10 mouse cellular contexts compared by ENCODE assay signal in genomic region chr15:8706178-8706577, GRCm38 (mm10). TPM values are rescaled to one million over a fixed set of nuclear protein-coding genes. Genes with fewer than 3 reads are reported as not detected.
DNase-seq lines count a peak whose midpoint lies in the region; ATAC-seq lines count a peak whose summit lies in the region.
"Had no signal": no experiment of that assay in that cellular context is flagged by ENCODE, and none has a peak within 500 bp of the region (broad histone marks: within the 10 kb centered on the region; RNA-seq: fewer than 3 reads in every experiment).

No protein-coding gene starts in this region.

- ATAC-seq in midbrain, embryonic 14.5 days (ENCODE audit: low FRiP score, low TSS enrichment) = no peak
- no peak for ATAC-seq in midbrain, embryonic 13.5 days

- no peaks in the 10 kb centered on the region for H3K27me3 ChIP-seq in midbrain, embryonic 14.5 days (ENCODE audit: control insufficient read depth, insufficient read depth, low read length)
- 0 out of 2 replicates have a peak, but pooled peaks cover 11% of the 10 kb centered on the region for H3K27me3 ChIP-seq in midbrain, embryonic 13.5 days

- peak; percentile 31 for DNase-seq in adrenal gland, postnatal 10 days
- no peak for DNase-seq in adrenal gland, adult 2 months
- peak; percentile 65 for DNase-seq in midbrain, embryonic 14.5 days
- DNase-seq in layer of hippocampus, adult 9-11 months = peak; percentile 64
- peak; percentile 37 to 46 for DNase-seq in right cerebral cortex, postnatal 36 days (ENCODE audit: low spot score in 2 of 2)
- no peak for DNase-seq in testis, postnatal 14 days (ENCODE audit: low spot score)
- DNase-seq in kidney, postnatal 36 days = no peak
- DNase-seq: gastrocnemius, postnatal 36 days; lung, postnatal 14 days had no signal

- no peak overlapping the region for H3K27ac ChIP-seq in midbrain, embryonic 14.5 days (replicated peaks; ENCODE audit: low read depth, low read length)
- no peak overlapping the region for H3K27ac ChIP-seq in midbrain, embryonic 13.5 days

- H3K9me3 ChIP-seq in midbrain, embryonic 14.5 days (ENCODE audit: control insufficient read depth, low read length) = no peaks in the 10 kb centered on the region
- no peaks in the 10 kb centered on the region for H3K9me3 ChIP-seq in midbrain, embryonic 13.5 days

- WGBS in midbrain, embryonic 14.5 days = 84% methylated on average over 4 of the region's 4 CpGs
- WGBS in midbrain, embryonic 13.5 days = 70% methylated on average over 4 of the region's 4 CpGs

- peaks cover 5% of the 10 kb centered on the region; the same call in 1 of the 2 replicates for H3K4me1 ChIP-seq in midbrain, embryonic 14.5 days (ENCODE audit: control insufficient read depth, insufficient read depth, low read length)
- peaks cover 7% of the 10 kb centered on the region for H3K4me1 ChIP-seq in midbrain, embryonic 13.5 days (replicated peaks)

- H3K4me2 ChIP-seq in midbrain, embryonic 14.5 days (ENCODE audit: low read length) = peak overlapping the region; percentile 23; the same call in 1 of the 2 replicates
- H3K4me2 ChIP-seq in midbrain, embryonic 13.5 days (replicated peaks) = no peak overlapping the region

- no peaks in the 10 kb centered on the region for H3K36me3 ChIP-seq in midbrain, embryonic 14.5 days (ENCODE audit: control insufficient read depth, insufficient read depth, low read length)
- H3K36me3 ChIP-seq in midbrain, embryonic 13.5 days = no peaks in the 10 kb centered on the region

- no peak overlapping the region for H3K4me3 ChIP-seq in midbrain, embryonic 14.5 days (replicated peaks; ENCODE audit: low read depth, low read length)
- H3K4me3 ChIP-seq in midbrain, embryonic 13.5 days (replicated peaks) = no peak overlapping the region

- no peak overlapping the region for H3K9ac ChIP-seq in midbrain, embryonic 14.5 days (replicated peaks; ENCODE audit: low read length)
- H3K9ac ChIP-seq in midbrain, embryonic 13.5 days (replicated peaks) = no peak overlapping the region

RNA-seq across cellular contexts. Expression of gene Slc1a3, which starts 4.4 kb away (rescaled TPM):
- total RNA-seq in adrenal gland, postnatal 10 days (2021) = 10 to 100 TPM; 10.4 to 18.5 TPM
- total RNA-seq in adrenal gland, adult 2 months (2021) = 10 to 100 TPM; 30.1 to 79.0 TPM
- 14.0 and 32.0 TPM in 2 replicates for polyA plus RNA-seq in adrenal gland, adult 2 months (2012; rRNA removed)
- 117 and 138 TPM in 2 replicates for polyA plus RNA-seq in midbrain, embryonic 14.5 days (2014; fragmentation: Nextera tagmentation; extraction: Ambion mirVana)
- polyA plus RNA-seq in midbrain, embryonic 13.5 days (2015; fragmentation: Nextera tagmentation; extraction: Ambion mirVana) = 76.4 and 85.4 TPM in 2 replicates

Comparison
In these comparisons a context has a peak if more than half of its experiments do, and no peak if none do; other contexts are left out.
1. DNase-seq: peak in adrenal gland, postnatal 10 days (single experiment), midbrain, embryonic 14.5 days (single experiment), layer of hippocampus, adult 9-11 months (single experiment) and right cerebral cortex, postnatal 36 days (2 of 2); none in adrenal gland, adult 2 months (single experiment), testis, postnatal 14 days (single experiment) and kidney, postnatal 36 days (0 of 2).